Mouse (Mus musculus) CH12.LX (cell line): Measurements from ENCODE around the gene Zfp78.

Experiments
- CTCF ChIP-seq, 2 experiments: IDR thresholded peaks in 1 of 2; conservative IDR thresholded peaks in 1 of 2; 2 replicates each; pipeline ENCODE4 v1.5.1; 2011 to 2012; ENCODE audit warnings: low read depth in 2 of 2, low read length in 2 of 2, improper control_type of control experiment in 1 of 2, inconsistent platforms in 1 of 2, mild to moderate bottlenecking in 1 of 2, moderate library complexity in 1 of 2
- EP300 ChIP-seq: IDR thresholded peaks from 2 replicates; pipeline ENCODE4 v1.6.1; 2011; ENCODE audit warnings: low read length, improper control_type of control experiment
- HCFC1 ChIP-seq: IDR thresholded peaks from 2 replicates; pipeline ENCODE4 v1.6.1; 2012; ENCODE audit warnings: low read depth, mild to moderate bottlenecking, inconsistent platforms, low read length, improper control_type of control experiment
- MYC ChIP-seq: IDR thresholded peaks from 2 replicates; pipeline ENCODE4 v1.6.1; 2011; ENCODE audit warnings: low read depth, mild to moderate bottlenecking, improper control_type of control experiment, low read length

DNA sequence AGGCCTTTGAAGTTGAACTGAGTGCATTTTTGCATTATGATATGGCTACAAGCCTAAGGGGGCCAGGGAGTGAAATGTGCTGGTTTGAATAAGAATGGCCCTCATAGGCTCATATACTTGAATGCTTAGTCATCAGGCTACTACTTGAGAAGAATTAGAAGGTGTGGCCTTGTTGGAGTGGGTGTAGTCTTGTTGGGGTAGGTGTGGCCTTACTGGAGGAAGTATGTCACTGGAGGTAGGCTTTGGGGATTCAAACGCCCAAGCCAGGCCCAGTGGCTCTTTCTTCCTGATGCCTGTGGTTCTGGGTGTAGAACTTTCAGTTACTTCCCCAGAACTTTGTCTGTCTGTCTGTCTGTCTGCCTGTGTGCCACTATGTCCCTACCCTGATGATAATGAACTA is 1.7 kb downstream of the Zfp78 start:
- no peak for TF ChIP-seq EP300
- no peak for TF ChIP-seq HCFC1
- no peak for TF ChIP-seq CTCF (conservative IDR thresholded peaks at IDR 0.05 in 1 of 2, IDR thresholded peaks at IDR 0.05 in 1 of 2; ENCODE audit: low read depth in 2 of 2, low read length in 2 of 2)
- TF ChIP-seq MYC = no peak
